Comparison of ENCODE assay signal across 17 mouse cellular contexts in the genomic region with DNA sequence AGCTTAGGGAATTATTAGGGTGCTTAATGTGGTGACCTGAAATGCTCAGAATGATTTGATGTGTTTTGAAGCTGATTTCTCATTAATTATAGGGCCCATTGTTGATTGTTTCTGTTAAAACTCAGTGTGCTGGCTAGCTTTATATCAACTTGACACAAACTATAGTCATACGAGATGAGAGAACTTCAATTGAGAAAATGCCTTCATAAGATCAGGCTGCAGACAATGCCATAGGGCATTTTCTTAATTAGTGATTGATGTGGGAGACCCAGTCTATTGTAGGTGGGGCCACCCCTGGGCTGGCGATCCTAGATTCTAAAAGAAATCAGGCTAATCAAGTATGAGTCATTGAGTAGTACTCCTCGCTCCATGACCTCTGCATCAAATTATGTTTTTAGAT.
"Had no signal": no experiment of that assay in that cellular context is flagged by ENCODE, and none has a peak within 500 bp of the region (broad histone marks: within the 10 kb centered on the region; RNA-seq: fewer than 3 reads in every experiment).

No protein-coding gene starts in this region.

- H3K9ac ChIP-seq: liver, embryonic 12.5 days; liver, embryonic 14.5 days; lung, embryonic 14.5 days; neural tube, embryonic 13.5 days; neural tube, embryonic 15.5 days had no signal

- H3K36me3 ChIP-seq: liver, embryonic 12.5 days; midbrain, embryonic 10.5 days; neural tube, embryonic 13.5 days; neural tube, embryonic 15.5 days had no signal

- H3K27me3 ChIP-seq: liver, embryonic 12.5 days; neural tube, embryonic 13.5 days; neural tube, embryonic 15.5 days had no signal

- H3K4me2 ChIP-seq: liver, embryonic 12.5 days; lung, embryonic 14.5 days; neural tube, embryonic 13.5 days; neural tube, embryonic 15.5 days had no signal

- H3K9me3 ChIP-seq: liver, embryonic 12.5 days; midbrain, embryonic 10.5 days; neural tube, embryonic 13.5 days; neural tube, embryonic 15.5 days had no signal

- H3K4me1 ChIP-seq: liver, embryonic 12.5 days; midbrain, embryonic 10.5 days; neural tube, embryonic 13.5 days; neural tube, embryonic 15.5 days had no signal

- DNase-seq: lung, adult 18-20 months; lung, embryonic 14.5 days; lung, postnatal 10 days; lung, postnatal 4 days; midbrain, embryonic 14.5 days; right cerebral cortex, postnatal 14 days; spleen, adult 18-20 months; thymus, adult 18-20 months; thymus, postnatal 25 days; thymus, postnatal 4 days had no signal

- ATAC-seq: liver, embryonic 12.5 days; midbrain, embryonic 16.5 days had no signal

- H3K4me3 ChIP-seq: liver, embryonic 12.5 days; midbrain, embryonic 10.5 days; myocyte; neural tube, embryonic 13.5 days; neural tube, embryonic 15.5 days had no signal

- H3K27ac ChIP-seq: liver, embryonic 12.5 days; liver, embryonic 14.5 days; midbrain, embryonic 10.5 days; neural tube, embryonic 13.5 days; neural tube, embryonic 15.5 days had no signal
